Mouse (Mus musculus) cerebellum, postnatal 25 days (tissue): ENCODE data around the gene Tpp1.
A peak's percentile ranks its signal among the peaks of the same experiment; 100 is the strongest.

Experiments
- DNase-seq, 2 experiments: peaks; one replicate each; pipeline ENCODE4 v3.0.0; 2021; ENCODE audit warnings: mixed read lengths in 2 of 2

Gene Tpp1

GRCm38 (mm10) chr7:105751491-105752433, at the start of gene Tpp1:
Tpp1 (minus strand) TSS chr7:105752235.
- peak; percentile 91 to 93 for DNase-seq

GRCm38 (mm10) chr7:105796972-105797371, 44.9 kb upstream of the Tpp1 start:
- no peak for DNase-seq

GRCm38 (mm10) chr7:105795759-105796366, 43.8 kb upstream of the Tpp1 start:
- DNase-seq, result no peak

GRCm38 (mm10) chr7:105793701-105794100, 41.7 kb upstream of the Tpp1 start:
- DNase-seq, result no peak

- DNase-seq, result no peak
Measured at GRCm38 (mm10) chr7:105791147-105791546, 39.1 kb upstream of the Tpp1 start.

GRCm38 (mm10) chr7:105787285-105788140, 35.5 kb upstream of the Tpp1 start, which contains the start of gene Dchs1:
Dchs1 (minus strand) TSS chr7:105787654.
- DNase-seq, result peak; percentile 21 to 42

GRCm38 (mm10) chr7:105786506-105787284, 34.7 kb upstream of the Tpp1 start:
- DNase-seq, result peak in 1 of 2 experiments; percentile 24

- DNase-seq, result no peak
Measured at GRCm38 (mm10) chr7:105784556-105784955, 32.5 kb upstream of the Tpp1 start.

- no peak for DNase-seq
Measured at GRCm38 (mm10) chr7:105783861-105784260, 31.8 kb upstream of the Tpp1 start.

- no peak for DNase-seq
Measured at GRCm38 (mm10) chr7:105778553-105779265, 26.7 kb upstream of the Tpp1 start.

GRCm38 (mm10) chr7:105777797-105778552, 25.9 kb upstream of the Tpp1 start:
- no peak for DNase-seq

- DNase-seq, result no peak
Measured at GRCm38 (mm10) chr7:105777316-105777715, 25.3 kb upstream of the Tpp1 start.

GRCm38 (mm10) chr7:105776026-105776425, 24.0 kb upstream of the Tpp1 start:
- DNase-seq, result no peak

- no peak for DNase-seq
Measured at GRCm38 (mm10) chr7:105774661-105775060, 22.6 kb upstream of the Tpp1 start.

- DNase-seq, result peak in 1 of 2 experiments; percentile 27
Measured at GRCm38 (mm10) chr7:105773041-105773440, 21.0 kb upstream of the Tpp1 start.

- no peak for DNase-seq
Measured at GRCm38 (mm10) chr7:105772331-105772730, 20.3 kb upstream of the Tpp1 start.

- no peak for DNase-seq
Measured at GRCm38 (mm10) chr7:105769959-105770358, 17.9 kb upstream of the Tpp1 start.

GRCm38 (mm10) chr7:105767729-105768165, 15.7 kb upstream of the Tpp1 start:
- DNase-seq, result no peak

GRCm38 (mm10) chr7:105764331-105764730, 12.3 kb upstream of the Tpp1 start:
- no peak for DNase-seq

- DNase-seq, result no peak
Measured at GRCm38 (mm10) chr7:105762517-105763270, 10.7 kb upstream of the Tpp1 start.
